Mouse (Mus musculus): ENCODE data around the gene Icam1.
"Not testable (repeated sequence)": the region's sequence is repeated elsewhere in the genome, so short reads cannot be mapped to it uniquely, and the experiment has no call there.

Icam1 gene

GRCm38 (mm10) chr9:21026849-21027248, 11.1 kb downstream of the Icam1 start:
- DNase-seq, result no peak

GRCm38 (mm10) chr9:21027774-21028290, 12.0 kb downstream of the Icam1 start:
- no peak for DNase-seq

- no peak for DNase-seq
Measured at GRCm38 (mm10) chr9:21028560-21029110, 12.8 kb downstream of the Icam1 start.

- DNase-seq, result peak; percentile 45
Measured at GRCm38 (mm10) chr9:21029291-21030054, 13.7 kb downstream of the Icam1 start, which contains the start of gene Icam4. Icam4 (plus strand) TSS chr9:21029373.

GRCm38 (mm10) chr9:21030055-21030600, 14.3 kb downstream of the Icam1 start:
- no peak for DNase-seq

GRCm38 (mm10) chr9:21030781-21031250, 15.0 kb downstream of the Icam1 start:
- DNase-seq, result peak; percentile 79

GRCm38 (mm10) chr9:21031251-21031895, 15.6 kb downstream of the Icam1 start:
- no peak for DNase-seq

- DNase-seq, result no peak
Measured at GRCm38 (mm10) chr9:21031896-21032351, 16.1 kb downstream of the Icam1 start, which contains the start of gene Icam5. Icam5 (plus strand) TSS chr9:21032073.

- DNase-seq, result no peak
Measured at GRCm38 (mm10) chr9:21032491-21032890, 16.7 kb downstream of the Icam1 start.

- peak; percentile 40 for DNase-seq
Measured at GRCm38 (mm10) chr9:21033136-21033535, 17.4 kb downstream of the Icam1 start.

- DNase-seq, result no peak
Measured at GRCm38 (mm10) chr9:21034481-21035085, 18.8 kb downstream of the Icam1 start.

GRCm38 (mm10) chr9:21035586-21035985, 19.8 kb downstream of the Icam1 start:
- no peak for DNase-seq

GRCm38 (mm10) chr9:21036161-21036560, 20.4 kb downstream of the Icam1 start:
- DNase-seq, result no peak

GRCm38 (mm10) chr9:21036666-21037065, 20.9 kb downstream of the Icam1 start:
- DNase-seq, result no peak

GRCm38 (mm10) chr9:21037481-21037891, 21.7 kb downstream of the Icam1 start:
- no peak for DNase-seq

GRCm38 (mm10) chr9:21039779-21040178, 24.0 kb downstream of the Icam1 start:
- no peak for DNase-seq

- DNase-seq, result no peak
Measured at GRCm38 (mm10) chr9:21041308-21041707, 25.5 kb downstream of the Icam1 start.

- no peak for DNase-seq
Measured at GRCm38 (mm10) chr9:21043563-21043962, 27.8 kb downstream of the Icam1 start.

GRCm38 (mm10) chr9:21044785-21045184, 29.0 kb downstream of the Icam1 start:
- DNase-seq, result not testable (repeated sequence)

- no peak for DNase-seq
Measured at GRCm38 (mm10) chr9:21045235-21045634, 29.4 kb downstream of the Icam1 start.

- no peak for DNase-seq
Measured at GRCm38 (mm10) chr9:21051578-21051977, 35.8 kb downstream of the Icam1 start.

- no peak for DNase-seq
Measured at GRCm38 (mm10) chr9:21062928-21063327, 47.1 kb downstream of the Icam1 start.

All from cerebellum, adult 9-11 months (tissue).